Mouse (Mus musculus): ENCODE data around the gene Fam209.

Fam209 gene

DNA sequence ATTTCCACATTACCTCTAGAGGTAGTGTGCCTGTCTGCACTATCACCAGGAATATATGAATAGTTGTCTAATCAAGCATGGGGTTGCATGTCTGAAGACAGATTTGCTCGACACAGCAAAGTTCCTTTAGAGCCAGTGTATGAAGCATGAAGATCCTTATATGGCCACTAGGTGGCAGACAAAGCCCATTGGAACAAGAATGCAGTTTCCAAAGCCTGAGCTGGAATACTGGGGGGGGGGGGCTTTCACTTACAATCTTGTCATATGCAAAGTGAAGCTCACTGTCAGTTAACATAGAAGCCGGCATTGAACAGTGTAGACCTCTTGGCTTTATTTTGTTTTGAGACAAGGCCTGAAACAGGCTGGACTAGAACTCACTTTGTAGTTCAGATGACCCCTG lies 5.5 kb downstream of the Fam209 start:
- DNase-seq (ENCODE audit: low spot score in 2 of 2): peak in 1 of 2 experiments; percentile 41

DNA sequence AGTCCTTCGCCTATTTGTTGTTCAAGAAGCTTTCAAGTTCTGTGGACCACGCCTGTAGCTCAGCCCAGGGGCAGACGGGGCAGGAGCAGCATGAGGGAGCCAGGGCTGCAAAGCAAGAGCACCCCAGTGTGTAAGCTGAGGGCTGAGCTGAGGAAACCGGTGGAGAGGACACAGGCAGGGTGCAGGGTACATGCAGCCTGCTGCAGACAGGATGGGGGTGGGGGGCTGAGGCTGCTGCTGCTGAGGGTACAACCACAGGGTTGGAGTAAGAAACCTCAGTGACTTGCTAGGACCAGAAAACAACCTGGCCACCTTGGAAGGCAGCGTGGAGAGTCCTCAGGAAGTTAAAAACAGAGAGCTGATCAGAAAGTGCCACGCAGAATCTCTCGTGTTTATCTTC lies 8.0 kb downstream of the Fam209 start:
- DNase-seq (ENCODE audit: low spot score in 2 of 2): peak in 1 of 2 experiments; percentile 26

DNA sequence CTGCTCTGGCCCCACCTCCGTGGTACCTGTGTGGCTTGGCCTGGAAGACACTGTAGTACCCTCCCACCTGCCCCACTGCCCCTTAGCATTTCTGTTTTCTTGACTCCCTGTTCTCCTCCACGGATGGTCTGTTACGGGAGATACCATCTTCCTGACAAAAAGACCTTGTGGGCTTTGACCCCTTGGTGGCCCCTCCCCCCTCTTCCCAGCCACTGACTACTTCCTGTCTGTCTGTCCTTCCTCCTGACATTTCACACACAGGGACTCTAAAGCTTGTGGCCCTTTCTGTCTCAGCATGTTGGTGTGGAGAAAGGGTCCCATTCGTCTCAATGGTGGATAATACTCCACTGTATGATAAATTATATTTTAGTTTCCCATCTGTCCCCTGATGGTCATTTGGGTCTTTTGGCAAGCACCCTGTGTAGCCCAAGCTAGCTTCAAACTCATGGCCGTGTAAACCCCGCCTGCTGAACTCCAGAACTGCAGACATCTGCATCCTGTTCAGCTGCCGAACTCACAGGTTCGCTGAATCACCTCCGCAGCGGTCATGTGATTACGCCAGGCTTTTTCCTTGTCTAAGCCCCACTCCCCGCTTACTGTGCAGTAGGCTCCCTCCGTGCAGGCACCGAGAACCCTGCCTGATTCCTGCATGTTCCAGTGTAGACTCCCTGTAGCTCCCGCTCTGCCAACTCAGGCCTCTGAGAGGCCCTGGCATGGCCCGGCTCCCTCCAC lies 9.5 kb downstream of the Fam209 start:
- DNase-seq (ENCODE audit: low spot score in 2 of 2): peak; percentile 29 to 33

DNA sequence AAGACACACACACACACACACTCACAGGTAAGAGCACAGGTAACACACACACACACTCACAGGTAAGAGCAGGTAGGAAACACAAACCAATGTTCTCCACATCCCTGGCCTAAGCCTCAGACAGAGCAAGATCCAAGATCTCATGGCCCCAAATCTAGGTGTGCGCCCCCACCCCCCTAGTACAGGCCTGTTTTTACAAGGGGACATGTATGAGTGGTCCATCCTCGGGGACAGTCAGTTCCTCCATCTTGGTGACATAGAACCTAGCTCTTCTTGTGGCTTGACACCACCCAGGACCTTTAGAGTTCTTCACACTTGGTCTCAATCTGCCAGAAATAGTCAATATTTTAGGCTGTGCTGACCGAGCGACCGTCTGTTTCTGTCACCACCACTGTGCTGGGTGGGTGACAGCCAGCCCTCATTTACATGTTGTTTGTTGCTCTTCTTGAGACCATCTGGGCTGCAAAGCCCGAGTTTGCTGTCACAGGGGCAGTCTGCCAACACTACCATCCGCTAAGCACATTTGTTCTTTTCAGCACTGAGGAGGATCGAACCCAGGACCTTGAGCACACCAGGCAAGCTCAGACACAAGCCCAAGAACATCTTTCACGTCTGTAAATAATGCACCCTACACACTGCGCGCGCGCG lies 11.6 kb downstream of the Fam209 start:
- no peak for DNase-seq (ENCODE audit: low spot score in 2 of 2)

DNA sequence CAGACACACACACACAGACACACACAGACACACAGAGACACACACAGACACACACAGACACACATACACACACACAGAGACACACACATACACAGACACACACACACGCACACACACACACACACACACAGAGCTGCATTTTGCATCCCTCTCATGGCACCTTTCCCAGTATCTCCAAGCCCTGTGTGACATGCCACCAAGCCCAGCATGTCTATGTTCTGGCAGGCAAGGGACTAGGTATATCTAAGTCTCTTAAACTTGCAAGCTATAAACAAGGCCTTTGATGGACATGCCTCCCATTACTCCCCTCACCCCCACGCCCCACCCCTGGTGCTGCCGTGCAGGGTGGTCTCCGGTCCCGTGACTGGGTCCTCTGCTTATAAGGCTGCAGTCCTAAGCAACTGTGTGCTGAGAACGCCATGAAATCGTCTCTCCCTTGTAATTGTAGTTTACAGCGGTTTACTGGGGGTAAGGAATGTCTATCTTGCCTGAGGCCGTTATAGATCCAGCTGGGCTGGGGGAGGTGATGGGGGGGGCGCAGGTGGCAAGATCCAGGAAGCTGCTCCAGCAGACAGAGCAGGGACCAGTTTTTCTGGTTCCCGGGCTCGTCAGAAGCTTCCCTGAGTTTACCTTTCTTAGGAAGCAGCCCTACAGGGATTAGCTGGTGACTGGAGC lies 12.5 kb downstream of the Fam209 start:
- DNase-seq (ENCODE audit: low spot score in 2 of 2): no peak

DNA sequence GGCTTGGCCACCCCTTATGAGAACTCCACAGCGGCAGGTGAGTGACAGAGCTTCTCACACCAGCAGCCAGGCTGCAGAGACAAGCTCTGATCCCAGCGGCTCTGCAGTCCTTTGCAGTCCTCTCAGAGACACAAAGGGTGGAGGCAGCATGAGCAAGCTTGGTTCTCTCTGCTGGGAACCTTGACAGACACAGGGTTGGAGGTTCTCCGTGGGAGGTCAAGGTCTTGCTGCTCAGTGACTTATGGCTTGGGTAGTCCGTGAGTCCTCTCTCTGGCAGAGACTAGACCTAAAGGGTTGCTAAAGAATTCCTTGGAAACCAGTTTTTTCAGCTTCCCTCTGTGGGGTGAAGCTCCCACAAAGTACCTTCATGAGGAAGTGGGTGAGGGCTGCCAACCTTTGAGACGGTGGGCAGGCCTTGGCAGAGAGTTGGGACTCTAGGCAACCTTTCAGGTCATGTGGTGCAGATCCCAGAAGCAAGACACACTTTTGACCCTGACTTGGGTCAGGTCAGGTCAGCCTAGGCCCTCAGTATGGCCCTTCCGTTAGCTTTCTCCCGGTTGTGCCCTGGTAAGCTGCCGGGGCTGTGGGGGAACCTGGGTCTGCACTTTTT lies 24.5 kb downstream of the Fam209 start:
- no peak for DNase-seq (ENCODE audit: low spot score in 2 of 2)

DNA sequence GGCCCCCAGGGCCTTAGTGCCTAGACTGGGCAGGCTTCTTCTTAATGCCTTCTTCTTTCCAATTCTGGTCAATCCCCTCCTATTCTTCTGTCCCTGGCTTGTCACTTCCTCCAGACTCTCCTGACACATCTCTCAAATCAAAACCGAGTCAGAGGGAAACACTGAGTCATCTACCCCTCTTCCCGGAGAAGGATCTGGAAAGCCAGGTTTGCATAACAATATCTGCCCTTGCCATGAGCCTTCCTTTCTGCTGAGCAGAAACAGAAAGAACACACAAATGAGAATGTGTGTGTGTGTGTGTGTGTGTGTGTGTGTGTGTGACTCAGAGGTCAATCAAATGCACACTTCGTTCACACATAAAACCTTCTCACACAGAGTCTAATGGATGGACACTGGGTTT lies 26.5 kb downstream of the Fam209 start:
- no peak for DNase-seq (ENCODE audit: low spot score in 2 of 2)

DNA sequence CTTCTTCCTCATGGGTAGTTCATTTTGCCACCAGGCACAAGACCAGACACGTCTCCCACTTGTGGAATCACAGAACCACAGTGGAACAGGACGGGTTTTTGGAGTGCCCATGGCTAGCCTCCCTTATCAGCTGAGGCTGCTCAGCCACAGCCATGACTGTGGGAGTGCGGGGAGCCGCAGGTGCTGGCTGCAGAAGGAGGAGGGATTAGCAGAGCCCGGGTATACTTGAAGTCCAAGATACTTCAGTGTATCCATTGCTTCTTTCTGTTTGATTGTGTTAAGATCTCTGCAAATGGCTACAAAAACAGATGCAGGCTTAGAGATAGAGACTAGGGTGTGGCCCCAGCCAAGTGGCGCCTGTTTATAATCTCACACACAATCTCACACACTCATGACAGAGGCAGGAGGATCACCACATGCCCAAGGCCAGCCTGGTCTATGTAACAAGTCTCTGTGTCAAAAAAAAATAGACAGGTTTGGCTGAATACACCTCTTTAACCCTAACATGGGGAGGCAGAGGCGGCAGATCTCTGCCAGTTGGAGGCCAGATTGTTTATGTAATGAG lies 28.5 kb downstream of the Fam209 start:
- no peak for DNase-seq (ENCODE audit: low spot score in 2 of 2)

DNA sequence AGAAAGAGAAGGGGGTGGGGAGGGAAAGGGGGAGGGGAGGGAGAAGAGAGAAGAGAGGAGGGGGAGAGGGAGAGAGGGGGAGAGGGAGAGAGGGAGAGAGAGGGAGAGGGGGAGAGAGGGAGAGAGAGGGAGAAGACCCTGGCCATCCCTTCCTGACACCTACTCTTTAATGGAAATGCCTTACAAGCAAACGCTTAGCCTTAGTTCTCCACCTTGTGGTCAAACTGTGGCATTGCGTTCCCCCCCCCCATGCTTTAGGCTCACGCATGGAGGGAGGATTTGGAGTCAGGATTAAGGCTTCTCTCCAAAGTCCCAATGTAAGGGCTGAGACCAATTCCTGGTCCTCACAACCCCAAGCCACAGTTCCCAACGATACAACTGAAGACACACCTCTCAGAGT lies 29.0 kb downstream of the Fam209 start:
- peak in 1 of 2 experiments; percentile 34 for DNase-seq (ENCODE audit: low spot score in 2 of 2)

DNA sequence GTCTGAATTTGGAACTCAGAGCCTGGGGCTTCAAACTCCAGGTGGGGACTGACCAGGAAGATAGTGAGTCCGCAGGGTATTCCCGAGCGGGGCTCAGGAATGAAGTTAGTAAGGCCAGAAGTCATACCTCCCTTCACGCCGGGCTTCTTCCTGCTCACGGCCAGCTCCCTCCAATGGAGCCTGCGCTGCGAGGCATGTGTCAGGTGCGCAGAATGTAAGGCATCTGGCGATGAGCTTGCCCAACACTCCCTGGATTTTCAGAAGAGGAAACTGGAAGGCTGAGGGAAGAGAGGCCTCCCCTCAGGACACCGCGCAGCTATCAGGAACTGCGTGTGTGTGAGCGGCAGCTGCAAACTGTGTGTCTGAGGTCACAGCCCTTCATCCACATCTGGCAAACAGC lies 29.8 kb downstream of the Fam209 start:
- DNase-seq (ENCODE audit: low spot score in 2 of 2): no peak

DNA sequence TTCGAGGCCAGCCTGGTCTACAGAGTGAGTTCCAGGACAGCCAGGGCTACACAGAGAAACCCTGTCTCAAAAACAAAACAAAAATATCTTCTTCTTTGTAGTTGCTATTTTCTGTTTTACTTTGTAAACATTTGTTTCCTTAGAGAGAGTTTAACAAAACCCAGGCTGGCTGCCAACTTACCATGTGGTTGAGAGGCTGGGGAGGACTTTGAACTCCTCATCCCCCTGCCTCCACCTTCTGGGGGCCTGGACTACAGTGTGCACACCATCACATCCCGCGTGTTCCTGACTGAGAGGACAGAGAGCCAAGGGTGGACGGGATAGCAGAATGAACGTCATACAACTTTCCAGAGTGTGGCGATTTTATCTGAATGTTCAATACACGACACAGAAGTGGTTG lies 33.8 kb downstream of the Fam209 start:
- no peak for DNase-seq (ENCODE audit: low spot score in 2 of 2)

DNA sequence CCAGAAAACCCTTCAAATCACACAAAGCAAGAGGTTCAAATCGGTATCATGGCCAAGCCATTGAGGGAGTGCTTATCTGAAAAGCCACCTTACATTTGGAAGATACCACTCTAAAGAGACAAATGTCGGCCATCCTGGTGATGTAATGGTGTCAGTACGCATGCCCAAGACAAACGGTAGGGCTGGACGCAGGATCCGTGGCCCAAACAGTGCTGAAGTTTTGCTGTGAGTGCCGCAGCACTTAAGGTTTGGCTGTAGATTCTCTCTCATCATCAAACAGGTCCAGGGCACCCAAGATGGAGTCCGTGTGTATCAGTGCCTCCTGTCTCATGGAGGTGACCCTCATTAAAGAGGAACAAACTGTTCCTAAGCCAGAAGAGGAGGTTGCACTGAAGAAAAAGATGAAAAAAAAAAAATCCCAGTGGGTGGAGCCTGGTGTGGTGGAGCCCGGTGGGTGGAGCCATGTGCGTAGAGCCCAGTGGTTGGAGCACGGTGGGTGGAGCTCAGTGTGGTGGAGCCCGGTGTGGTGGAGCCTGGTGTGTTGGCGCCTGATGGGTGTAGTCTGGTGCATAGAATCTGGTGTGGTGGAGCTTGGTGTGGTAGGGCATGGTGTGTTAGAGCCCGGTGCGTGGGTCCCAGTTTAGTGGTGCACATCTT lies 37.9 kb downstream of the Fam209 start:
- no peak for DNase-seq (ENCODE audit: low spot score in 2 of 2)

DNA sequence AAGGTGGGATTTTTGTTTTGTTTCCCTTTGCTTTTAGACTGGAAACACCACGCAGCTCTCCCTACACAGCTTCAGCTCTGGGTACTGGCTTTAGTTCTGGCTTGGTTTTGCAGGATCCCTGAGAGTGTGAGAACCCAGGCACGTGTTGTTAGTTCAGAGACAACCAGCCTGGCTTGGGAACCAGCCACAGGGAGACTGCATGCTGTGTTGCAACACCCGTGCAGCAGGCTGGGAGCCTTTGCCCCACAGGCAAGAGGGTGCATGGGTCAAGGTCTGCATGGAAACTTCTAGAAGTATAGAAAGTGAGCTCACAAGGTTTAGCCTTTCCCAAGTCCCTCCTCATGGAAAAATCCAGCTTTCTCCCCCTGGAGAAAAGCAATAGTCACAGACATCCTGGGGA lies 38.6 kb downstream of the Fam209 start:
- no peak for DNase-seq (ENCODE audit: low spot score in 2 of 2)

DNA sequence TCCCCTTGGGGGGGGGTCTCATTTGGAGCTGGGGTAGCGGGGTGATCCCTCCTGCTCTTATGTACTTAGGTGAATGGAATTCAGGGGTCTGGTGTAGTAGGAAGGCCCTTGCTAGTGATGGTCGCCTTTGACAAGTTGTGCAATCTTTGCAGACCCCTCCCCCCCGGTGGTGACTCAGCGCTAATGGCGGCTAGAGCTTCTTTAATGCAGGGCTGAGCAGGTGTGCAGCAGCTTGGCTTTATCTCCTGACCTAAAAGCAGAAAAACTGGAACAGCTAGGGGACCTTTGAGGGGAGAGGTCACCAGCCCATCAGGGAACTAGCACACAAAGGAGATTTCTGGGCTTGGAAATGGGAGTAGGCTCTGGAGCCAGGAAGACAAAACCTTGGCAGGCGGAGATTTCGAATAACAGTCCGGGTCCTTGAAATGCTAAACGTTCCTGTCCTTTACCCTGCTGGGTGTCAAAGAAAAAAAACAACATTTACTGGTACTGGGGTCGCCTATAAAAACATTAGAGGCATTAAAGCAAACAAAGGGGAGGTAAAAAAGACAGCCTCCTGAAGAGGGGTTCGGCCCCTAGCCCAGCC lies 44.2 kb downstream of the Fam209 start:
- DNase-seq (ENCODE audit: low spot score in 2 of 2): no peak

DNA sequence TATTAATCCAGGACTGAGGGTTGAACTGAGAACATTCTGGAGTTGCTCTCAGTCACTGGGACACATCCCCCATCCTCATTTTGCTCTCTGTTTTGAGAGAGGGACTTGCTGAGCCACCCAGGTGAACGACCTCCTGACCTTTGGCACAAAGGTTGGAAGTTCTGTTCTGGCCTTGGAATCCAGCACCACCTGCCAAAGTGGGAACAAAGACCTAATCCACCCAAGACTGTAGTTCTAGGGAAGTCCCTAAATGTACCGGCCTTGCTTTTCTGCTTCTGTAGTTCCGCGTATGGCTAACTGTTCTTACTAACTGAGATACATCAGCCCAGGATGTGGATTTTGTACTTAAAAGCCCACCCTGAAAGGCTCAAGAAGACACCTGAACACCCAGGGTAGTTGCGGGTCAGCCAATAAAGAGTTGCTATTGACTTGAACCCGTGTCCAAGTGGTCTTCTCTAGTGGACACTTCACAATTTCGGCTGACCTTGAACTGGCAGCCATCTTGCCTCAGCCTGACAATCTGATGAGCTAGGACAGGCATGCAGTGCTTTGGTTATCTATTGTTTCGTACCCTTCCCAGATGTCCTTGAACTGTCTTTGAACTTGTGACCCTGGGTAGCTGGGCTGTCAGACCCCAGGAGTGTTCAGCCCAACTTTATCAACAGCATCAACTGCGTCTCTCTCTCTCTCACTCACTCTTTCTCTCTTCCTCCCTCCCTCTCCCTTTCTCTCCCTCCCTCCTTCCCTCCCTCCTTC lies 48.5 kb downstream of the Fam209 start:
- DNase-seq (ENCODE audit: low spot score in 2 of 2): no peak

DNA sequence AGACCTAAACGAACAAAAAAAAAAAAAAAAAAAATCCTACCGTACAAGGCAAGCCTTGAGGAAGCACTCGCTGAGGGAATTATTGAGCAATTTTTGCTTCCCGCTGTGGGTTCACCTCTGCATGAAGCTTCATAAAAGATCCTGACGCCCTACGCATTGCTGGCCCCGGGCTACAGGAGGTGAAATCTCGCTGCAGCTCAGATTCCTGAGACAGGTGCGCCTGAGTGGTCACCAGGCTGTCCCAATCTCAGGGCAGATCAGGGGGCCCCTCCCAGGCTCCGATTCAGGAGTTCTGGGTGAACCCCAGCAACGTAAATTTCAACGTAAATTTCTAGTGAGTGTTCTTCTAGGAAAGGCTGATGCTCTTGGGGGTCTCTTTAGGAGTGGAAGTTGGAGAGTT lies 50.2 kb downstream of the Fam209 start:
- DNase-seq (ENCODE audit: low spot score in 2 of 2): no peak

All from thymus, postnatal 10 days (tissue).